Mouse (Mus musculus) lung, adult 2 months (tissue): ENCODE data around the gene Rbm39. TPM values are rescaled to one million over a fixed set of nuclear protein-coding genes. Genes with fewer than 3 reads are reported as not detected.

Source experiments
- DNase-seq: peaks from one replicate; pipeline ENCODE4 v3.0.0; 2022
- H3K4me1 ChIP-seq: fragments of 200-500 bp; 2 replicates; pipeline ENCODE4 v1.6.1; 2011; ENCODE audit warnings: low read length; ENCODE audit not compliant: control insufficient read depth, insufficient read depth
- H3K4me3 ChIP-seq: fragments of 200-500 bp; replicated peaks from 2 replicates; pipeline ENCODE3; 2011; ENCODE audit warnings: low read depth, mild to moderate bottlenecking, control low read depth, low read length; ENCODE audit errors: extremely low read depth
- CTCF ChIP-seq: fragments of 200-500 bp; IDR thresholded peaks from 2 replicates; pipeline ENCODE4 v1.5.1; 2011; ENCODE audit warnings: mild to moderate bottlenecking, low read length, control low read depth; ENCODE audit not compliant: insufficient read depth
- POLR2A ChIP-seq: fragments of 200-500 bp; IDR thresholded peaks from 2 replicates; pipeline ENCODE4 v1.6.1; 2011; ENCODE audit warnings: low read depth, mild to moderate bottlenecking, control low read depth, low read length, borderline replicate concordance; ENCODE audit errors: extremely low read depth
- WGBS: fragments of 180-500 bp; shearing (Covaris S2); methylation state at CpG from one replicate; pipeline ENCODE4 v1.1.7; 2018; 5-methylcytosine and 5-hydroxymethylcytosine counted together
- polyA plus RNA-seq: library from polyadenylated mRNA; depleted of rRNA; stranded (reverse); fragments of >200 nt; gene quantifications from 2 replicates; pipeline ENCODE4 v1.2.3, GENCODE M21; 2012

Rbm39 gene
- polyA plus RNA-seq, 1 experiment = 65.2 TPM

DNA sequence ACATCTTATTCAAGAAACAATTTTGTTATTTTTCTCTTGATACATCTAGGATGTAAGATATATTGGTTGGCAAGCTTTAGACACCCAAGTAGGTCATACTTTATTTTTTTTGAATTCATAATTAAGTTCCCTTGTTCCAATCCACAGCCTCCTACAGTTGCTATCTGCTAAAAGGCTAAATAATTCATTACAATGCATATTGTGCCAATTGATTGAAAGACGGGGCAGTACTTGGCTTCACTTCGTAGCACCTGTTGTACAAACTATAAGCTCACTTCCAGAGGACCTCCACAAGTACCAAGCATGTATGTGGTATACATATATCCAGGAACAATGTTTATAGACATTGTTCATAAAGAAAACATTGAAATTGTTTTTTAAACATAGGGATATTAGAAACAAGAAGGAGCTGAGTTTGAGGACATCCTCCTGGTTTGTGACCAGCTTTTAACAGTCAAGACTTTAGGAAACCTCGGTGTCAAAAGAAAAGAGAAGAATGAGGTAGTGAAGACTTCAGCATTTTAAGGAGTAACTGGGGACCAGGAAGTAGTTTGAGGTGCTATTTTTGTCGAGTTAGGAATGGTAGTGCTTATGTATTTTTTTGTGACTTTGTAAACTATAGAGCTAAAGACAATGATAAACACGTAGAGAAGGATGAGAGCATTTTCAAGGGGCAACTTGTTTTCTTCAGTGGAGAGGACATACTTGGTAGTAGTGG lies 33.6 kb downstream of the Rbm39 start:
- 46% methylated on average over 5 of the region's 5 CpGs for WGBS
- H3K4me3 ChIP-seq = no peak overlapping the region
- H3K4me1 ChIP-seq = peaks cover 7% of the 10 kb centered on the region
- no peak for DNase-seq
- TF ChIP-seq POLR2A = no peak
- TF ChIP-seq CTCF = no peak

- Histone ChIP-seq H3K4me1 (peaks cover 7% of the 10 kb centered on the region), H3K4me3 (no peak overlapping the region)
- TF ChIP-seq POLR2A (no peak), CTCF (no peak)
- WGBS = 47% methylated on average over 11 of the region's 11 CpGs
- no peak for DNase-seq
Measured at GRCm38 (mm10) chr2:156145486-156146130, 34.4 kb downstream of the Rbm39 start.

- peak; percentile 90 for DNase-seq
- Histone ChIP-seq H3K4me1 (peaks cover 7% of the 10 kb centered on the region), H3K4me3 (peak within 1 kb of the TSS; percentile 79)
- TF ChIP-seq CTCF = 0 out of 2 replicates have a peak, but pooled peaks have one; percentile 4
- peak; percentile 86 for TF ChIP-seq POLR2A
- 0% methylated on average over 70 of the region's 70 CpGs for whole genome bisulfite sequencing
Measured at GRCm38 (mm10) chr2:156143953-156144724, 35.9 kb downstream of the Rbm39 start, which contains the start of the genes Romo1 and Nfs1. Romo1 (plus strand) TSS chr2:156144039. Nfs1 (minus strand) TSS chr2:156144186.

- Histone ChIP-seq H3K4me1 (peaks cover 7% of the 10 kb centered on the region), H3K4me3 (peak overlapping the region; percentile 79)
- no peak for DNase-seq
- WGBS = 2% methylated on average over 16 of the region's 16 CpGs
- TF ChIP-seq CTCF (no peak), POLR2A (no peak)
Measured at GRCm38 (mm10) chr2:156143367-156143766, 36.7 kb downstream of the Rbm39 start.

DNA sequence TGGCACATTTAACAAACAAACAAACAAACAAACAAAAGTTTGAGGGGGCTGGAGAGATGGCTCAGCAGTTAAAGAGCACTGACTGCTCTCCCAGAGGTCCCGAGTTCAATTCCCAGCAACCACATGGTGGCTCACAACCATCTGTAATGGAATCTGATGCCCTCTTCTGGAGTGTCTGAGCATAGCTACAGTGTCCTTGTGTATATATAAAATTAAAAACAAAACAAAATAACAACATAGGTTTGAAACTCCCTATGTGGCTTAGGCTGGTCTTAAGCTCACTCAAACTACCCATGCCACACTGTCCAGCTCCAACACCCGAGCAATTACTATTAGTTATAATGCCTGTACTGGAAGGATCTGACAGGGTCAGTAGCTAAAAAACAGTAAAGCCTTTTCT lies 37.2 kb downstream of the Rbm39 start:
- no peak for DNase-seq
- H3K4me1 ChIP-seq = peaks cover 7% of the 10 kb centered on the region
- WGBS = 84% methylated on average over 2 of the region's 2 CpGs
- TF ChIP-seq POLR2A = no peak
- no peak for TF ChIP-seq CTCF
- H3K4me3 ChIP-seq = no peak overlapping the region

DNA sequence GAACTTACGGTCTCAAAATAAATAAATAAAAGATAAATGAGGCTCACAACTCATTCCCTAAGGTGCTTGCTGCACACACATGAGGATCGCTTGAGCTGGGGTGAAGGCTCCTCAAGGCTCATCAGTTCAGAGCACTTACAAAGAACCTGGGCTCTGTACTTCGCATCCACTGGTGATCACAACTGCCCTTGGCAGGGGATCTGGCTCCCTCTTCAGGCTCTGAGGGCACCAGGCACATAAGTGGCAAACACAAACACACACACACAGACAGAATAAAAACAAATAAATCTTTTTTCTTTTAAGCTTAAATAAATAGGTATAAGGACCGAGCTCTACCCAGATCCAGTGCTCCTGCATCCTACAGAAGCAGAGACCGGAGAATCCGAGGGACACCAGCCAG lies 44.3 kb downstream of the Rbm39 start:
- TF ChIP-seq POLR2A (no peak), CTCF (peak; percentile 27; the same call in 1 of the 2 replicates)
- no peak overlapping the region for H3K4me3 ChIP-seq
- WGBS = 88% methylated on average over 6 of the region's 6 CpGs
- DNase-seq = no peak
- H3K4me1 ChIP-seq = no peaks in the 10 kb centered on the region

DNA sequence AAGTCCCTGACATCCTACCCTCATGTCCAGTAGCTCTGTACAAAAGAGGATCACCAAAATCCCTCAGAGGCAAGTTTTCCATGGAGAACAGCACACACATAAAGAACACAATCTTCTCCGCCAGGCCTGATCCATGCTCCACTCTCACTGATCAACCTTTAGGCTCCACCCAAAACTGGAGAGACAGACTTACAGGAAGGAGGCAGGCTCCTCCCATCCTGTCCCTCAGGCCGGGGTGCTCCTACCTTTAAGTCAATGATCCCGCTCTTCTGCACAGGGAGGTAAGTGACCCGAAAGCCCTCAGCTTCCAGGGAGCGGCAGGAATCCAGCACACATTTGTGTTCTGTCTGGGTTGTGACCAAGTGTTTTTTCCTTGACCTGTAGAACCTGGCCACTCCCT lies 45.9 kb downstream of the Rbm39 start:
- WGBS = 69% methylated on average over 5 of the region's 5 CpGs
- TF ChIP-seq POLR2A (no peak), CTCF (no peak)
- Histone ChIP-seq H3K4me1 (no peaks in the 10 kb centered on the region), H3K4me3 (no peak overlapping the region)
- no peak for DNase-seq

DNA sequence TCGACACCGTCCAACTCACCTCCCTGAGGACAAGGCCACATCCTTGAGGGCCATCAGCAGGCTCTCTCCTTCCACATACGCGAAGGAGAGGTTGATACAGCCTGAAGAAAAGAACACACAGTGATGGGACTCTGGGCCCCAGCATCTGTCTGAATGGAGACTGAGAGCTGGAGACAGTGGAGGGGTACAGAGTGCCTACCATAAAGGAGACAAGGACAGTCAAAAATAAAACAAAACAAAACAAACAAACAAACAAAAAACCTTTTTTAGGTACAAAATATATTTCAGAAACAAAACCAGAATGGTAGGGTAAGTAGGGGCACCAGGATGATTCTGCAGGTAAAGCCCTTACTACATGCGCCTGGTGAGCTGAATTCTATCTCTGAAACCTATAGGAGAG lies 53.0 kb downstream of the Rbm39 start, which contains the start of gene Gm28036:
Gene Gm28036 (minus strand): TSS at position 101 of the 400 bp plus-strand sequence.
- H3K4me1 ChIP-seq = no peaks in the 10 kb centered on the region
- TF ChIP-seq CTCF (no peak), POLR2A (no peak)
- H3K4me3 ChIP-seq = no peak within 1 kb of the TSS
- 93% methylated on average over 5 of the region's 5 CpGs for WGBS
- no peak for DNase-seq

GRCm38 (mm10) chr2:156123731-156124130 lies 56.3 kb downstream of the Rbm39 start:
- DNase-seq = no peak
- Histone ChIP-seq H3K4me3 (no peak overlapping the region), H3K4me1 (no peaks in the 10 kb centered on the region)
- 92% methylated on average over 5 of the region's 5 CpGs for WGBS
- TF ChIP-seq POLR2A (no peak), CTCF (no peak)
